Mouse (Mus musculus) small intestine, adult 2 months (tissue): ENCODE measurements around the gene Cpeb2.

Source experiments
- CTCF ChIP-seq: fragments of 200-500 bp; IDR thresholded peaks from 2 replicates; pipeline ENCODE4 v1.5.1; 2012; ENCODE audit warnings: low read depth, mild to moderate bottlenecking, control low read depth, inconsistent platforms, low read length, moderate library complexity, mixed read lengths; ENCODE audit not compliant: insufficient replicate concordance, insufficient read length; ENCODE audit errors: extremely low read depth
- POLR2A ChIP-seq: fragments of 200-500 bp; IDR thresholded peaks from 2 replicates; pipeline ENCODE4 v1.6.1; 2012; ENCODE audit warnings: low read depth, mild to moderate bottlenecking, control low read depth, inconsistent platforms, low read length, moderate library complexity

DNA sequence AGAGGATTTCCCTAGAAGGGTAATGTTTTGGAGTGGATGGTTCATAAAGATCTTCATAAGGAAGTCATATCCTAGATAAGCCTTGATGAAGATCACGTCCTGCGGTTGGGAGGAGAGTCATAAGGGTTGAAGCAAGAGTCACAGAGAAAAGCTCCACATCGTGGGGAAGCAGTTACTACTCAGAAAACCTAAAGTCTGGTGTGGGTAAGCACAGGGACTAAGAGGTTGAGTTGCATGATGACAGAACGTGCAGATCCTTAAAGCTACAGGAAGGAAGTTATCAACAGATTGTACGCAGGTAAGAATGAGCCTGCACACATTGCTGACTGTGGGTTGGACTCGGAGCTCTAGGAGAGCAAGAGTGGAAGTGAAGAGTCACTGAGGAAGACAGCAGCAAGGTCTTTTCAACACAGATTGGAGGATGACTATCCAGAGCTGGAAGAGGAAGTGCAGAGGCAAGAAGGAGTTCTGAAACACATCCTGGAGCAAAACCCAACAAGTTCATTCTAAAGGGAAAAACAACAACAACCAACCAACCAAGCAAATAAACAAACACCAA lies 26.4 kb upstream of the Cpeb2 start:
- TF ChIP-seq POLR2A (no peak), CTCF (no peak)
